Comparison of ENCODE assay signal across 10 mouse cellular contexts in genomic region chr1:182055122-182055521, GRCm38 (mm10). TPM values are rescaled to one million over a fixed set of nuclear protein-coding genes. Genes with fewer than 3 reads are reported as not detected.
DNase-seq lines count a peak whose midpoint lies in the region; ATAC-seq lines count a peak whose summit lies in the region.
"Had no signal": no experiment of that assay in that cellular context is flagged by ENCODE, and none has a peak within 500 bp of the region (broad histone marks: within the 10 kb centered on the region; RNA-seq: fewer than 3 reads in every experiment).

No protein-coding gene starts in this region.

- intact Hi-C loops in left cerebral cortex, postnatal 14 days (cut with DNase I): no loop called here

- no peaks in the 10 kb centered on the region for H3K27me3 ChIP-seq in intestine, embryonic 15.5 days (replicated peaks)
- no peaks in the 10 kb centered on the region for H3K27me3 ChIP-seq in intestine, embryonic 16.5 days (replicated peaks; ENCODE audit: control insufficient read depth, insufficient read depth, low read length)
- no peaks in the 10 kb centered on the region for H3K27me3 ChIP-seq in embryonic facial prominence, embryonic 12.5 days
- no peaks in the 10 kb centered on the region for H3K27me3 ChIP-seq in forebrain, embryonic 12.5 days

- no peak overlapping the region for H3K4me3 ChIP-seq in intestine, embryonic 15.5 days (replicated peaks)
- no peak overlapping the region for H3K4me3 ChIP-seq in intestine, embryonic 16.5 days (ENCODE audit: low read length)
- H3K4me3 ChIP-seq in embryonic facial prominence, embryonic 12.5 days: no peak overlapping the region
- H3K4me3 ChIP-seq in forebrain, embryonic 12.5 days (replicated peaks): no peak overlapping the region

- H3K9me3 ChIP-seq in intestine, embryonic 15.5 days: no peaks in the 10 kb centered on the region
- no peaks in the 10 kb centered on the region for H3K9me3 ChIP-seq in intestine, embryonic 16.5 days (ENCODE audit: control insufficient read depth, low read length)
- no peaks in the 10 kb centered on the region for H3K9me3 ChIP-seq in embryonic facial prominence, embryonic 12.5 days
- H3K9me3 ChIP-seq in forebrain, embryonic 12.5 days: no peaks in the 10 kb centered on the region

- peak; percentile 62 for DNase-seq in adrenal gland, adult 2 months
- peak; percentile 53 for DNase-seq in mesoderm, embryonic 11.5 days (ENCODE audit: low read depth, low spot score)
- DNase-seq in left cerebral cortex, postnatal 14 days (ENCODE audit: low spot score in 2 of 2): no peak
- DNase-seq in B cell, adult 2 months: no peak
- DNase-seq: lung, adult 2 months; thymus, postnatal 36 days had no signal

- 24% methylated on average over 9 of the region's 9 CpGs for WGBS in intestine, embryonic 15.5 days
- 34% methylated on average over 9 of the region's 9 CpGs for WGBS in intestine, embryonic 16.5 days
- WGBS in embryonic facial prominence, embryonic 12.5 days: 38% methylated on average over 9 of the region's 9 CpGs
- WGBS in forebrain, embryonic 12.5 days: 72% methylated on average over 9 of the region's 9 CpGs

- ATAC-seq in intestine, embryonic 15.5 days: no peak
- no peak for ATAC-seq in intestine, embryonic 16.5 days
- no peak for ATAC-seq in embryonic facial prominence, embryonic 12.5 days (ENCODE audit: insufficient number of reproducible peaks, insufficient read depth, low FRiP score, low TSS enrichment)
- ATAC-seq in forebrain, embryonic 12.5 days (ENCODE audit: low FRiP score): no peak

- 0 out of 2 replicates have a peak overlapping the region, but pooled peaks have one; percentile 4 for H3K9ac ChIP-seq in intestine, embryonic 15.5 days
- H3K9ac ChIP-seq in intestine, embryonic 16.5 days (ENCODE audit: low read depth, low read length): no peak overlapping the region
- H3K9ac ChIP-seq in embryonic facial prominence, embryonic 12.5 days: no peak overlapping the region
- H3K9ac ChIP-seq in forebrain, embryonic 12.5 days: no peak overlapping the region

- no peak overlapping the region for H3K4me2 ChIP-seq in intestine, embryonic 15.5 days (replicated peaks)
- no peak overlapping the region for H3K4me2 ChIP-seq in intestine, embryonic 16.5 days (ENCODE audit: low read depth, low read length)
- H3K4me2 ChIP-seq in embryonic facial prominence, embryonic 12.5 days (replicated peaks): no peak overlapping the region
- no peak overlapping the region for H3K4me2 ChIP-seq in forebrain, embryonic 12.5 days

- no peaks in the 10 kb centered on the region for H3K36me3 ChIP-seq in intestine, embryonic 15.5 days
- no peaks in the 10 kb centered on the region for H3K36me3 ChIP-seq in intestine, embryonic 16.5 days (ENCODE audit: control insufficient read depth, insufficient read depth, low read length)
- H3K36me3 ChIP-seq in embryonic facial prominence, embryonic 12.5 days: no peaks in the 10 kb centered on the region
- H3K36me3 ChIP-seq in forebrain, embryonic 12.5 days (replicated peaks): no peaks in the 10 kb centered on the region

- H3K27ac ChIP-seq in intestine, embryonic 15.5 days: no peak overlapping the region
- no peak overlapping the region for H3K27ac ChIP-seq in intestine, embryonic 16.5 days (ENCODE audit: low read length)
- peak overlapping the region; percentile 24; the same call in 1 of the 2 replicates for H3K27ac ChIP-seq in embryonic facial prominence, embryonic 12.5 days
- no peak overlapping the region for H3K27ac ChIP-seq in forebrain, embryonic 12.5 days

- H3K4me1 ChIP-seq in intestine, embryonic 15.5 days (replicated peaks): peaks cover 5% of the 10 kb centered on the region; the same call in 1 of the 2 replicates
- no peaks in the 10 kb centered on the region for H3K4me1 ChIP-seq in intestine, embryonic 16.5 days (ENCODE audit: control insufficient read depth, insufficient read depth, low read length)
- peaks cover 14% of the 10 kb centered on the region for H3K4me1 ChIP-seq in embryonic facial prominence, embryonic 12.5 days
- peaks cover 6% of the 10 kb centered on the region for H3K4me1 ChIP-seq in forebrain, embryonic 12.5 days

RNA-seq across cellular contexts. Expression of gene Enah, which starts 35.3 kb away (rescaled TPM):
- 12.3 and 13.4 TPM in 2 replicates for polyA plus RNA-seq in intestine, embryonic 15.5 days (2015; fragmentation: Nextera tagmentation; extraction: Ambion mirVana)
- 7.0 and 8.9 TPM in 2 replicates for polyA plus RNA-seq in intestine, embryonic 16.5 days (2015; fragmentation: Nextera tagmentation; extraction: Ambion mirVana)
- total RNA-seq in adrenal gland, adult 2 months (2021): 10 to 100 TPM; 64.5 to 69.0 TPM
- polyA plus RNA-seq in adrenal gland, adult 2 months (2012; rRNA removed): 17.3 and 21.9 TPM in 2 replicates
- polyA plus RNA-seq in embryonic facial prominence, embryonic 12.5 days (2016; fragmentation: Nextera tagmentation; extraction: Ambion mirVana): 36.5 and 36.8 TPM in 2 replicates
- 100 to 1,000 TPM; 137 to 151 TPM for total RNA-seq in left cerebral cortex, postnatal 14 days (2021)
- 37.4 and 40.4 TPM in 2 replicates for polyA plus RNA-seq in forebrain, embryonic 12.5 days (2016; fragmentation: Nextera tagmentation; extraction: Ambion mirVana)

Comparison
In these comparisons a context has a peak if more than half of its experiments do, and no peak if none do; other contexts are left out.
1. DNase-seq: peak in adrenal gland, adult 2 months (single experiment) and mesoderm, embryonic 11.5 days (single experiment); none in left cerebral cortex, postnatal 14 days (0 of 2) and B cell, adult 2 months (0 of 2).